Mouse (Mus musculus): ENCODE measurements around the gene Ptprm. TPM values are rescaled to one million over a fixed set of nuclear protein-coding genes. Genes with fewer than 3 reads are reported as not detected.

Ptprm gene
- polyA plus RNA-seq, 1 experiment from 2014 or later: 10.6 TPM

DNA sequence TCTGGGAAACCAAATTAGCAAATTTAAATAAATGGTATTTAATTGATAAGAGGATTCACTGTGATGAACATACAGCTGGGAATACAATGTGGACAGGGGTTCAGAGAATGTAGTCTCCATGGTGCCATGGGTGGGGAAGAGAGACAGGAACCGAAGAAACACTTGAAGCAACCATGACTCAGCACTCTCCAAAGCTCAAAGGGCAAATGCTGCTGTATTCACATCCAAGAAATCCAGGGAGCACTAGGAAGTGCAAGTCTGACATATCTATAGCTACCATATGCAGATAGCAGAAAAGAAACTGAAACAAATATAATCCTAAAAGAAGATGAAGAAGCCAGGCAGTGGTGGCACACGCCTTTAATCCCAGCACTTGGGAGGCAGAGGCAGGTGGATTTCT is 531.9 kb downstream of the Ptprm start:
- Histone ChIP-seq H3K36me3 (replicated peaks) (no peaks in the 10 kb centered on the region), H3K4me1 (0 out of 2 replicates have a peak, but pooled peaks cover 6% of the 10 kb centered on the region), H3K27ac (replicated peaks) (no peak overlapping the region), H3K9me3 (no peaks in the 10 kb centered on the region), H3K27me3 (replicated peaks; ENCODE audit: low read depth, poor library complexity, severe bottlenecking) (peaks cover 13% of the 10 kb centered on the region), H3K4me3 (no peak overlapping the region)
- DNase-seq (ENCODE audit: low spot score): no peak
- WGBS: 86% methylated on average over 2 of the region's 2 CpGs

DNA sequence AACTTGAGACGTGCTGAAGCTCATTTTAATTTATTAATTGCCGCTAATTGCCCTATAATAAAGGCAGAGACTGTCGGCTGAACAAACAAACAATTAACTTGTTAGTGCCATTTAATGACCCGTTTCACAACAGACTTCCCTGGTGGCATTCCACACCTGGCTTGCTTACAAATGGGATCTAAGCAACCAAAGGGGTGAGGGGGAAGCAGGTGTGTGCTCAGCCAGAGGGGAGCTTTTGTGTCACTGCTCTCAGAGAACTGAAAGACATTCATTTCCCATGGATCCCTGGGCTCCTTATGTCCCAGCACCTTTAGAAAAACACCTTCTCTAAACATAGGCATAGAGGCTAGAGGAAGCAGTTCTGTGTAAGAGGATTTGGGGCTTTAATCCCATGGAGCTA is 536.9 kb downstream of the Ptprm start:
- H3K4me1 ChIP-seq: peaks cover 20% of the 10 kb centered on the region
- no peaks in the 10 kb centered on the region for H3K9me3 ChIP-seq
- H3K36me3 ChIP-seq (replicated peaks): no peaks in the 10 kb centered on the region
- no peak overlapping the region for H3K27ac ChIP-seq (replicated peaks)
- 63% methylated on average over 4 of the region's 4 CpGs for WGBS
- DNase-seq (ENCODE audit: low spot score): no peak
- peaks cover 40% of the 10 kb centered on the region for H3K27me3 ChIP-seq (replicated peaks; ENCODE audit: low read depth, poor library complexity, severe bottlenecking)
- H3K4me3 ChIP-seq: no peak overlapping the region

DNA sequence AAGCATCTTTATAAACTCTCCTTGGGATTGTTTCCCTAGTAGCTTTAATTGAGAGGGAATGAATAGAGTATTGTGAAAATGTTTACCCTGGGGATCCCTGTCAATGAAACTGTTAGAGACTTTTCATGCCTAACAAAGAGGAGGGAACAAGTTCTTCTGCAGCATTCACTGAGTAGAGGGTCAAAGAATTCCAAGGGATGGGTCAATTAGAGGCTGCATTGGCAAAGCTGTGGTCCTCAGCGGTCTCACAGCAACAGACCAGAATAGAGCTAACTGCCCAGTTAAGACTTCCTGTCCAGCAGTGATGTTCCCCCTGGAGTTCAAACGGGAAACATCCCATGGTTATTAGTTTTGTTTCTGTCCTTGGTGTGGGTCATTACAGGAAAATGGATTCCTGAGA is 538.3 kb downstream of the Ptprm start:
- WGBS: 18% methylated on average over 2 of the region's 2 CpGs

DNA sequence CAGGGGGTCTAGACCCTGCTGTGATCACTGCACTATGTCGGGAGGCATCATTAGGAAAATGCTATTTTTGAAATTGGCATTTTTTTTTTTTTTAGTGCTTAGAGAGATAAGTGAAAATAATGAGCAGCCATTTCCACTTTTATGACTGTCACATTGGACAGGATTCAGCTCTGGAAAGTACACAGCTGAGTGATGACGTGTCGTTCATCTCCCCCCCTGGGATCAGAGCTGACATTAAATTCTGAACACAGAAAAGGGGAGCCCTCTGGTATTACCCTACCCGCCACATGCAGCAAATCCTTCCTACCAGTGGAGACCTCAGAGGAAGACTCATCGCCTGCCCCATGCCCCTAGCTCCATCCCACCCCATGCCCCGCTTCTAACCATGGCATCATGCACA is 540.5 kb downstream of the Ptprm start:
- peaks cover 20% of the 10 kb centered on the region for H3K4me1 ChIP-seq
- no peak overlapping the region for H3K4me3 ChIP-seq
- H3K36me3 ChIP-seq (replicated peaks): no peaks in the 10 kb centered on the region
- peaks cover 44% of the 10 kb centered on the region for H3K27me3 ChIP-seq (replicated peaks; ENCODE audit: low read depth, poor library complexity, severe bottlenecking)
- no peak for DNase-seq (ENCODE audit: low spot score)
- WGBS: 89% methylated on average over 6 of the region's 6 CpGs
- no peak overlapping the region for H3K27ac ChIP-seq (replicated peaks)
- H3K9me3 ChIP-seq: no peaks in the 10 kb centered on the region

More for the DNA sequence above, 538.3 kb downstream of the Ptprm start:
- Histone ChIP-seq H3K4me3 (no peak overlapping the region), H3K9me3 (no peaks in the 10 kb centered on the region), H3K27ac (replicated peaks) (no peak overlapping the region), H3K36me3 (replicated peaks) (no peaks in the 10 kb centered on the region), H3K27me3 (replicated peaks; ENCODE audit: low read depth, poor library complexity, severe bottlenecking) (peaks cover 40% of the 10 kb centered on the region), H3K4me1 (peaks cover 20% of the 10 kb centered on the region)
- no peak for DNase-seq (ENCODE audit: low spot score)

DNA sequence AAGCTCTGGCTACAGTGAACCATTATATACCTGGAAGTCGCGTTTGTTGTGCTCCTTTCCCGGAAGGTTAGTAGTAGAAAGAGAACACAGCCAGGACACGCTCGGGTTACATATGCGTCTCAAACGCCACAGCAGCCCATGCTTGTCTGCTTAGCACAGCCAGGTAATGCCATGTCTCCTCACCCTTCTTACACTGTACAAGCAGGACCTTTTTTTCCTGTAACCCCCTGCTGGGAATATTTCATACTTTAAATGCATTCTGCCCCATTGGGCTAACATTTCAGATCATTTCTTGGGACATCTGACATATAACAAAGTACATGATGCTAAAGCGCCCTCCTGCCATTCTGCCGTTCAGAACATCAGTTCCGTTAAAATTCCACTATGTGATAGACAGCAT is 540.9 kb downstream of the Ptprm start:
- DNase-seq (ENCODE audit: low spot score): no peak
- no peaks in the 10 kb centered on the region for H3K36me3 ChIP-seq (replicated peaks)
- peaks cover 40% of the 10 kb centered on the region for H3K27me3 ChIP-seq (replicated peaks; ENCODE audit: low read depth, poor library complexity, severe bottlenecking)
- H3K4me3 ChIP-seq: no peak overlapping the region
- no peaks in the 10 kb centered on the region for H3K9me3 ChIP-seq
- H3K4me1 ChIP-seq: peaks cover 20% of the 10 kb centered on the region
- no peak overlapping the region for H3K27ac ChIP-seq (replicated peaks)
- 89% methylated on average over 10 of the region's 10 CpGs for WGBS

DNA sequence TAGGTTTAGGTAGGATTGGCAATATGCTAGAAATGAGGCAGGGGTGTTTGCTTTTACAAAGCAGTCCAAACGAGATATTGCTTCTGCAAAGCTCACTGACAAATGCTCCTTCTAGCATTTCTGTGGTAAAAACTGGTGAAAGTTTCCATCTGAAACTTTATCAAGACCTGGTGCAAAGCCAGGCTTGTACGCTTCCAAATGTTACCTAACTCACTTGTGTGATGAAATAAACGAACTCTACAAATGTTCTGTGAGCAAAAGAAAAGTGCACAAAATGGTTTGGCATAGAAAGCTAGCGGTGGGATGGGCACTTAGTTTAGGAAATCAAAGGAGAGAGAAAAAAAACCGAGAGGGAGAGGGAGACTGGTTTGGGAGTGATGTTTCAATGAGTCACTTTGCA is 544.5 kb downstream of the Ptprm start:
- H3K9me3 ChIP-seq: no peaks in the 10 kb centered on the region
- no peak overlapping the region for H3K27ac ChIP-seq (replicated peaks)
- no peak overlapping the region for H3K4me3 ChIP-seq
- peaks cover 21% of the 10 kb centered on the region; the same call in 1 of the 2 replicates for H3K27me3 ChIP-seq (replicated peaks; ENCODE audit: low read depth, poor library complexity, severe bottlenecking)
- DNase-seq (ENCODE audit: low spot score): no peak
- no peaks in the 10 kb centered on the region for H3K4me1 ChIP-seq
- WGBS: 85% methylated on average over 5 of the region's 5 CpGs
- no peaks in the 10 kb centered on the region for H3K36me3 ChIP-seq (replicated peaks)

DNA sequence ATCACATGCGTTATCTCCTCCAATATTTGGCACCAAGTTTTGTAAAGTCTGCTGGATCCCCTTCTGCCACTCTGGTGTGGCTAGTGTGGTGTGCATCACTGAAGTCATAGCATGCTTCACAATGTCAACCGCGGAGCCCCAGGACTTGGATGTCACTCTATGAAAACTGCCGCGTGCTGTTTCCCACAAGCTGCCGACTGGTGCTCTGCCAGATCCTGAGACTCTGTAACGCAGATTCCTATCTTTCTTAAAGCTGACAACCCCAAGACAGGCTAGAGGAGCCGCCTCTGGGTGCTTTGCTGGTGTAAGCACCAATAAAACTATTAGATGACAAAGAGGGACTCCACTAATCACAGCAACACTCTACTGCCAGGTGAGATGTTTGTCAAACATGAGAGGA is 546.1 kb downstream of the Ptprm start:
- DNase-seq (ENCODE audit: low spot score): no peak
- Histone ChIP-seq H3K36me3 (replicated peaks) (no peaks in the 10 kb centered on the region), H3K27ac (replicated peaks) (no peak overlapping the region), H3K4me3 (no peak overlapping the region), H3K4me1 (peaks cover 3% of the 10 kb centered on the region), H3K27me3 (replicated peaks; ENCODE audit: low read depth, poor library complexity, severe bottlenecking) (0 out of 2 replicates have a peak, but pooled peaks cover 5% of the 10 kb centered on the region), H3K9me3 (no peaks in the 10 kb centered on the region)
- WGBS: 90% methylated on average over 8 of the region's 8 CpGs

DNA sequence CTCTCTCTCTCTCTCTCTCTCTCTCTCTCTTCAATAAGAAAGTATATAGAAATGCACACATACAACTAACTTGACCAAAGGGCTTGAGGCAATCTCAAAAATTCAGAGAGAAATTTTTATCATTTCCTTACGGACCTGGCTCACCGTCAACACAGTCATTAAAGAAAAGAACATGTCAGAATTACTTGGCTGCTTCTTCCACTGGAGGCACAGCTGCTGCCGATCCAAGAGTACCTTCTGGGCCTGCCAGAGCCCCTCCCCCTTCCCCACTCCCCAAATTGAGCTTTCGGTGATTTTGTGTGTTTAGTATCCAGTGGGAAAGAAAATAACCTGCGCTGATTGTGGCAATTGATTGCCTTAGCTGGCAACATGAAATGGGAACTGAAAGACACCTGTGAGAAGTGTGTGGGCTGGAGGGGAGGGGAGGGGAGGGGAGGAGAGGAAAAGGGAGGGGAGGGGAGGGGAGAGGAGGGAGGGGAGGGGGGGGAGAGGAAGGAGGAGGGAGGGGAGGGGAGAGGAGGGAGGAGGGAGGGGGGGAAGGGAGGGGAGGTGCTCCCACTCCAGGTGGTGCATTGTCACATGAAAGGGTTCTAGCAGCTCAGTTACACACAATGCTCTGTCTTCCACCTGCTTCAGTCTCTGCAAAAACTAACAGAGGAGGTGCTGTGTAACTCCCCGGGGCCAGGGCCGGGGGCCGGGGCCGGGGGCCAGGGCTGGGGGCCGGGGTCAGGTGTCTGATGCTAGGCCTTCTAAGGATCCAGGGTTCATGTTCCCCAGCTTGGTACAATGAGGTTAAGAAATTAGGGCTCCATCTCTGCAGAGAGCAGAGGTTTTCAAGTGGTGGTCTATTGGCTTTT is 552.2 kb downstream of the Ptprm start:
- WGBS: 52% methylated on average over 10 of the region's 10 CpGs
- no peaks in the 10 kb centered on the region for H3K36me3 ChIP-seq (replicated peaks)
- no peak overlapping the region for H3K4me3 ChIP-seq
- H3K27ac ChIP-seq (replicated peaks): 0 out of 2 replicates have a peak overlapping the region, but pooled peaks have one; percentile 54
- H3K9me3 ChIP-seq: no peaks in the 10 kb centered on the region
- no peak for DNase-seq (ENCODE audit: low spot score)
- H3K4me1 ChIP-seq: peaks cover 19% of the 10 kb centered on the region
- no peaks in the 10 kb centered on the region for H3K27me3 ChIP-seq (replicated peaks; ENCODE audit: low read depth, poor library complexity, severe bottlenecking)

DNA sequence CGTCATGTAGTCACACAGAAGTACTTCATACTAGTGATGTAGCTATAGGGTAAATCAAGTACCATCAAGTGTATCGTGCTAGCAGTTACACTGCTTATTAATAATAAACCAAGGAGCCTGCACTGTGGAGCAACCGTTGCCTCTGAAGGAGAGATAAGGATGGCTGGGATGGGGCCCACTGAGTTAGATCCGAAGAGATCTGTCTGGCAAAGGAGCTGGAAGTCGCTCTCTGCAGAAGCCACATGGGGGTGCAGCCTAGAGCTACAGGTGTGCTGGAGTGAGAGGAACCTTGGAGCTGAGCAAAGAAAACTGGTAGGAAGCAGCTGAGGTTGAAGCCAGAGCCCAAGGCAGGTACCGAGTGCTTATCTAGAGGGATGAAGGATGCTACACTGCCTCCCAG is 554.0 kb downstream of the Ptprm start:
- Histone ChIP-seq H3K4me3 (no peak overlapping the region), H3K9me3 (no peaks in the 10 kb centered on the region), H3K27ac (replicated peaks) (no peak overlapping the region), H3K36me3 (replicated peaks) (no peaks in the 10 kb centered on the region), H3K4me1 (peaks cover 19% of the 10 kb centered on the region), H3K27me3 (replicated peaks; ENCODE audit: low read depth, poor library complexity, severe bottlenecking) (no peaks in the 10 kb centered on the region)
- WGBS: 92% methylated on average over 6 of the region's 6 CpGs
- no peak for DNase-seq (ENCODE audit: low spot score)

DNA sequence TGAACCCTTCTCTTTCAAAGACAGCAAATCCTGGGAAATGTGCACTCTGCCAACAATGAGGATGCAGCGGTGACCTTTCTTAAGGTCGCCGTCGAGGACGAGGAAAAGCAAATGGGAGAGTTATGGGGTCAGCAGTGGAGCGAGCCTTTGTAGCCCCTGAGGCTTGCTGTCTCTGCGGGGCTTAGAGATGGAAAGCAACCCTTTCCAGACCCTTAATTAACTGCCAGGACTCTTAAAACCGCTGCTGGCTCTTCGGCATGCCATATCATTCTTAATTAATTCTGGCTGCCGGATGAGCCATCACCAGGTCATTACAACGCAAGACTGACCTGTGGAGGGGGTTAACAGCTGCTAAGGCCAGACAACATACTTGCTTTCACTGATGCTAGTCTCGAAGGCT is 568.1 kb downstream of the Ptprm start:
- no peak overlapping the region for H3K4me3 ChIP-seq
- H3K4me1 ChIP-seq: peaks cover 33% of the 10 kb centered on the region
- no peaks in the 10 kb centered on the region for H3K9me3 ChIP-seq
- 12% methylated on average over 12 of the region's 12 CpGs for WGBS
- H3K27me3 ChIP-seq (replicated peaks; ENCODE audit: low read depth, poor library complexity, severe bottlenecking): no peaks in the 10 kb centered on the region
- DNase-seq (ENCODE audit: low spot score): peak; percentile 40
- H3K36me3 ChIP-seq (replicated peaks): no peaks in the 10 kb centered on the region
- no peak overlapping the region; the same call in 1 of the 2 replicates for H3K27ac ChIP-seq (replicated peaks)

DNA sequence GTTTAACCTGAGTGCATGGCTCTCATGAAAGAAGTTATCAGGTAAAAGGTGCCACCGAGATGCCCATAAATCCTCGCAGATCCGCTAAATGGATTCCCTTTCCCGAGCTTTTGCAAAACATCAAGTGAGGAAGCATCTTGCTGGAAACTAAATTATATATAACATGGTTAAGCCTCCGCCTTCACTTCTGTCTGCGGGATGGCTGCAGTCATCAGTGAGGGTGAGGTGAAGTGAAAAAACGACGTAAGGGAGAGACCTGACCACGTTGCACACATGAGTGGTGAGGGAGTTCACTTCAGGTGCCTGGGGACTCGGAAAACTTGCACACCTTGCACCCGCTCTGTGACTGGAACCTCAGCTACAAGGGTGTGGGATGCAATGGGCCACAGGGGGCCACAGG is 568.7 kb downstream of the Ptprm start:
- whole genome bisulfite sequencing: 82% methylated on average over 11 of the region's 11 CpGs
- DNase-seq (ENCODE audit: low spot score): no peak
- H3K27ac ChIP-seq (replicated peaks): no peak overlapping the region

DNA sequence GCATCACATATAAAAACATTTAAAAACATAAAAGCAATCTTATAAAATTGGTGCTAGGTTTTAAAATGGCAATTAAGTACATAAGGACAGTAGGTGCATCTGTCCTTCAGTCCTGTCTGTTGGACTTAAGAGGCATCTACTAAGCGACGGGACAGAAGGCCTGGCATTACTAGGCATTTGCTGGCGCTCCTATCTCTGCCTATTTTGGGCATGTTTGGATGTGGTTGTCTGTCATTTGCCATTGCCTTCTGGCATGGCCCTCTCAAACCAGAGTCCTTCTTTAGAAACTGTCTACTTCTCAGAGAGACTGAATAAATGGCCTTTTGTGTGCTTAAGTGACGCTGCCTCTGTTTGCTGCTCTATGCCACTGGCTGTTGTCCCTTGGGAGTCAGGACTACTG is 570.7 kb downstream of the Ptprm start:
- Histone ChIP-seq H3K4me1 (peaks cover 39% of the 10 kb centered on the region), H3K27me3 (replicated peaks; ENCODE audit: low read depth, poor library complexity, severe bottlenecking) (no peaks in the 10 kb centered on the region), H3K4me3 (no peak overlapping the region), H3K27ac (replicated peaks) (no peak overlapping the region), H3K36me3 (replicated peaks) (no peaks in the 10 kb centered on the region), H3K9me3 (no peaks in the 10 kb centered on the region)
- WGBS: 64% methylated on average over 4 of the region's 4 CpGs
- no peak for DNase-seq (ENCODE audit: low spot score)

More for the DNA sequence above, 568.7 kb downstream of the Ptprm start:
- H3K4me1 ChIP-seq: peaks cover 33% of the 10 kb centered on the region
- no peaks in the 10 kb centered on the region for H3K27me3 ChIP-seq (replicated peaks; ENCODE audit: low read depth, poor library complexity, severe bottlenecking)
- no peak overlapping the region for H3K4me3 ChIP-seq
- no peaks in the 10 kb centered on the region for H3K9me3 ChIP-seq
- H3K36me3 ChIP-seq (replicated peaks): no peaks in the 10 kb centered on the region

DNA sequence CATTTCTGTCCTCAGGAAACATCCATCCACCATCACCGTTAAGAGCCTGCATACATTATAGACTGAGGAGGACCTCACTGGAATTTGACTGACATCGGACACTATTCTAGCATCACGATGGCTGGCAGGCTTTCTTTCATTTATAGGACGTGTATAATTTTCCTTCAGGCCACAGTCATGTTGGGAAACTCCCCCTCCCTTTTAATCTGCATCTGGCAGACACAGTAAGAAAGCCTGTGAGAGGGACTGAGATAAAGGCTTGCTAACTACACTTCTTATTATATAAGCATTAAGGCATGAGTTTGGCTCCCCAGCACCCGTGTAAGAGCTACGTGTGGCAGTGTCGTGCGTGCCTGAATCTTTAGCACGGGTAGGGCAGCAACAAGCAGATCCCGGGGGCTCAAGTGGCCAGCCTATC is 571.2 kb downstream of the Ptprm start:
- H3K27ac ChIP-seq (replicated peaks): no peak overlapping the region
- DNase-seq (ENCODE audit: low spot score): no peak
- H3K4me3 ChIP-seq: no peak overlapping the region
- H3K9me3 ChIP-seq: no peaks in the 10 kb centered on the region
- WGBS: 66% methylated on average over 10 of the region's 10 CpGs
- H3K36me3 ChIP-seq (replicated peaks): no peaks in the 10 kb centered on the region
- peaks cover 40% of the 10 kb centered on the region for H3K4me1 ChIP-seq
- no peaks in the 10 kb centered on the region for H3K27me3 ChIP-seq (replicated peaks; ENCODE audit: low read depth, poor library complexity, severe bottlenecking)
